7 mouse cellular contexts compared by ENCODE assay signal in the genomic region with DNA sequence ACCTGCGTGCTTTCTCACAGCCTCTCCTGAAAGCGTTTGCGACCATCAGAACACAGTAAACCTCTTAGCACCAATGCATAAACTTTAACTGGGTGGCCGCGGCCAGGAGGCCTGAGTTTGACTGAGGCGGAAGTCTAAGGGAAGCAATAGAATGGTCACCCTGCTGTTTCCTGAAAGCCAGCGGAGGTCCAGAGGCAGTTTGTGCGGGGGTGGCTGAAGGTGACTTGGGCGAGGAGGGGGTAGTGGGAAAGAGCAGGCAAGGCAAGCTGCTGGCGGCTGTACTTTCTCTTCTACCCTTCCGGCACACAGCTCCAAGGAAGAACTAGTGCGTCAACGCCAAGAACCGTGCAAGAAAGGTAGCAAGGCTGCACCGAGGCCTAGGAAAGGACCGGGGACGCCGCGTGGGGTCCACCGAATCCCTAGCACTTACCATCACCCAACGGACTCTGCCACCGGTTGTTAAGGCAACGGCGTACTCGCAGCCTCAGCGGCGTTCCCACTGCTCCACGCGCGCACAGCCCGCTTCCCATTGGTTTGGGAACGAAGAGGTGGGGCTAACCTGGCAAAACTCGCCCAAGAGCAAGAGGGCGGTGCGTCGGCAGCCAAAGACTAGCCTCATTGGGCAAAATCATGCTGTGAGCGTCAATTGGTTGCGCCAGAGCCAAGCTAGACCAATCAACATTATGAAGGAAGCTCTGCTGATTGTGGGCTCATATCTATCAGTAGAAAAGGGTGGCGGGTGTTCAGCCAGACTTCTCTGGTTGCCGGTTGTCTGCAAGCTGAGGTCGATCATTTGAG. TPM values are rescaled to one million over a fixed set of nuclear protein-coding genes. Genes with fewer than 3 reads are reported as not detected.
A peak's percentile ranks its signal among the peaks of the same experiment; 100 is the strongest.
DNase-seq lines count a peak whose midpoint lies in the region; ATAC-seq lines count a peak whose summit lies in the region.

Gene Cetn2, minus strand, starts transcription at position 528 of the 798 bp plus-strand sequence.
Gene Nsdhl, plus strand, starts transcription at position 674 of the 798 bp plus-strand sequence.

- no peaks in the 10 kb centered on the region for H3K9me3 ChIP-seq in intestine, embryonic 15.5 days
- H3K9me3 ChIP-seq in midbrain, embryonic 10.5 days (replicated peaks): no peaks in the 10 kb centered on the region

- H3K27ac ChIP-seq in intestine, embryonic 15.5 days: 0 out of 2 replicates have a peak within 1 kb of the TSS, but pooled peaks have one; percentile 27
- H3K27ac ChIP-seq in midbrain, embryonic 10.5 days (replicated peaks): peak within 1 kb of the TSS; percentile 84

- peak within 1 kb of the TSS; percentile 54 for H3K4me3 ChIP-seq in intestine, embryonic 15.5 days (replicated peaks)
- H3K4me3 ChIP-seq in midbrain, embryonic 10.5 days: peak within 1 kb of the TSS; percentile 65

- intact Hi-C loops in gastrocnemius, postnatal 36 days (cut with DNase I): loop anchor here (5.0 kb wide), 1 partner anchor 134 kb away; no protein-coding TSS in a partner anchor
- intact Hi-C loops in left cerebral cortex, postnatal 25 days (cut with DNase I): no loop called here

- H3K27me3 ChIP-seq in intestine, embryonic 15.5 days (replicated peaks): no peaks in the 10 kb centered on the region
- H3K27me3 ChIP-seq in midbrain, embryonic 10.5 days (ENCODE audit: low read depth, poor library complexity, severe bottlenecking): no peaks in the 10 kb centered on the region

- no peaks in the 10 kb centered on the region for H3K4me1 ChIP-seq in intestine, embryonic 15.5 days (replicated peaks)
- H3K4me1 ChIP-seq in midbrain, embryonic 10.5 days: peaks cover 20% of the 10 kb centered on the region

- no peaks in the 10 kb centered on the region for H3K36me3 ChIP-seq in intestine, embryonic 15.5 days
- H3K36me3 ChIP-seq in midbrain, embryonic 10.5 days: no peaks in the 10 kb centered on the region

- peak within 1 kb of the TSS; percentile 56 for H3K4me2 ChIP-seq in intestine, embryonic 15.5 days (replicated peaks)

- WGBS in intestine, embryonic 15.5 days: 24% methylated on average over 41 of the region's 41 CpGs
- WGBS in midbrain, embryonic 10.5 days: 21% methylated on average over 41 of the region's 41 CpGs

- H3K9ac ChIP-seq in intestine, embryonic 15.5 days: peak within 1 kb of the TSS; percentile 49

- ATAC-seq in intestine, embryonic 15.5 days: peak; percentile 98

- DNase-seq in adrenal gland, adult 2 months: peak; percentile 93
- DNase-seq in embryo, embryonic 11.5 days (ENCODE audit: low read depth, low spot score): peak; percentile 79
- peak; percentile 68 to 80 for DNase-seq in gastrocnemius, postnatal 36 days
- DNase-seq in left cerebral cortex, postnatal 25 days (ENCODE audit: low spot score in 2 of 2): peak; percentile 87 to 96
- DNase-seq in midbrain, embryonic 10.5 days (ENCODE audit: low spot score): peak; percentile 87
- DNase-seq in right cerebral cortex, postnatal 4 days: peak; percentile 77

RNA-seq across cellular contexts. Expression of gene Cetn2, which starts in this region (rescaled TPM):
- 10 to 100 TPM; 44.1 to 53.6 TPM for total RNA-seq in adrenal gland, adult 2 months (2021)
- 1.6 and 2.1 TPM in 2 replicates for polyA plus RNA-seq in adrenal gland, adult 2 months (2012; rRNA removed)
- 10 to 100 TPM; 24.7 to 25.4 TPM for total RNA-seq in gastrocnemius, postnatal 36 days (2021)
- polyA plus RNA-seq in intestine, embryonic 15.5 days (2015; fragmentation: Nextera tagmentation; extraction: Ambion mirVana): 61.7 and 69.3 TPM in 2 replicates
- total RNA-seq in left cerebral cortex, postnatal 25 days (2021): 10 to 100 TPM; 51.5 to 52.6 TPM
- 104 and 105 TPM in 2 replicates for polyA plus RNA-seq in midbrain, embryonic 10.5 days (2016; fragmentation: Nextera tagmentation; extraction: Ambion mirVana)

RNA-seq across cellular contexts. Expression of gene Nsdhl, which starts in this region (rescaled TPM):
- total RNA-seq in adrenal gland, adult 2 months (2021): 10 to 100 TPM; 35.5 to 69.9 TPM
- polyA plus RNA-seq in adrenal gland, adult 2 months (2012; rRNA removed): 10.7 and 18.0 TPM in 2 replicates
- 1 to 10 TPM; 3.9 to 4.2 TPM for total RNA-seq in gastrocnemius, postnatal 36 days (2021)
- 43.0 and 44.8 TPM in 2 replicates for polyA plus RNA-seq in intestine, embryonic 15.5 days (2015; fragmentation: Nextera tagmentation; extraction: Ambion mirVana)
- 10 to 100 TPM; 23.0 to 25.8 TPM for total RNA-seq in left cerebral cortex, postnatal 25 days (2021)
- 44.1 and 47.3 TPM in 2 replicates for polyA plus RNA-seq in midbrain, embryonic 10.5 days (2016; fragmentation: Nextera tagmentation; extraction: Ambion mirVana)

Comparison
In these comparisons a context has a peak if more than half of its experiments do, and no peak if none do; other contexts are left out.
1. Peak in every context shown above with its lines: DNase-seq, ATAC-seq, H3K4me3 ChIP-seq and H3K27ac ChIP-seq.
2. RNA of gene Nsdhl (total RNA-seq): 35.5 to 69.9 TPM in adrenal gland, adult 2 months and 23.0 to 25.8 TPM in left cerebral cortex, postnatal 25 days; 3.9 to 4.2 TPM in gastrocnemius, postnatal 36 days; every median in the first group is over 4 times any median in the second.
3. RNA of gene Cetn2 (polyA plus RNA-seq): 104 to 105 TPM in midbrain, embryonic 10.5 days and 61.7 to 69.3 TPM in intestine, embryonic 15.5 days; 1.6 to 2.1 TPM in adrenal gland, adult 2 months; every median in the first group is over 10 times any median in the second.